Mouse (Mus musculus) bone marrow, adult 2 months (tissue): ENCODE data around the gene Dok4.

Experiments used
- CTCF ChIP-seq: fragments of 200-500 bp; IDR thresholded peaks from 2 replicates; pipeline ENCODE4 v1.5.1; 2011; ENCODE audit warnings: low read length, control low read depth; ENCODE audit not compliant: control insufficient read depth, insufficient read depth
- POLR2A ChIP-seq: fragments of 200-500 bp; IDR thresholded peaks from 2 replicates; pipeline ENCODE4 v1.6.1; 2011; ENCODE audit warnings: low read depth, mild to moderate bottlenecking, control low read depth, low read length, borderline replicate concordance; ENCODE audit not compliant: control insufficient read depth

DNA sequence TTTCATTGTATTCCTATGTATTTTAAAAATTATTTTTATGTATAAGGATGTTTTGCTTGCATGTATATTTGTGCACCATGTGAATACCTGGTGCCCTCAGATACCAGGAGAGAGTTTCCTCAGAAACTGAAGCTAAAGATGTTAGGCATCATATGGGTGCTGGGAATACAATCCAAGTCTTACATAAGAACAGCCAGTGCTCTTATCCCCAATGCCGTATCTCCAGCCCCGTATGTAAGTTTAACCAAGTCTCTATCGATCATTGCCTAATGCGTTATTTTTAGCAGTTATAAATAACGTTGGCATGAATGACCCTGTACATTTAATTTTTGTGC lies 19.2 kb downstream of the Dok4 start:
- TF ChIP-seq CTCF, result no peak
- TF ChIP-seq POLR2A, result no peak
